Mouse (Mus musculus) forebrain, postnatal 0 days (tissue): ENCODE measurements at regions not wholly inside any gene's neighbourhood (a gene's known extent, or its start where the extent isn't known, plus 50 kb on each side); places are given as distances from the start of the nearest gene placed in this dataset.

Experiments
- ATAC-seq: fragments of 200-750 bp; cut with Nextera tagmentation; 2 replicates; pipeline ENCODE4 v1.8.0; 2017; ENCODE audit warnings: mild to moderate bottlenecking, moderate library complexity
- DNase-seq: peaks from one replicate; pipeline ENCODE4 v3.0.0-alpha.2; 2015
- H3K27ac ChIP-seq: fragments of 300-500 bp; sonication (generic); 2 replicates; pipeline ENCODE4 v1.5.1; 2014; ENCODE audit warnings: low read depth, mild to moderate bottlenecking, antibody characterized with exemption, low read length, moderate library complexity, mixed read lengths
- H3K27me3 ChIP-seq: fragments of 300-500 bp; sonication (generic); 2 replicates; pipeline ENCODE4 v1.6.1; 2014; ENCODE audit warnings: mild to moderate bottlenecking, low read length, mixed read lengths; ENCODE audit not compliant: insufficient read depth
- H3K36me3 ChIP-seq: fragments of 300-500 bp; sonication (generic); 2 replicates; pipeline ENCODE4 v1.6.1; 2014; ENCODE audit warnings: mild to moderate bottlenecking, moderate library complexity; ENCODE audit not compliant: insufficient read depth
- H3K4me1 ChIP-seq: fragments of 300-500 bp; sonication (generic); 2 replicates; pipeline ENCODE4 v1.6.1; 2014; ENCODE audit warnings: antibody characterized with exemption; ENCODE audit not compliant: insufficient read depth
- H3K4me2 ChIP-seq: fragments of 300-500 bp; sonication (generic); 2 replicates; pipeline ENCODE4 v1.6.1; 2014; ENCODE audit warnings: low read depth, mild to moderate bottlenecking, moderate library complexity
- H3K4me3 ChIP-seq: fragments of 300-500 bp; sonication (generic); 2 replicates; pipeline ENCODE4 v1.5.1; 2014; ENCODE audit warnings: low read depth, low read length, mixed read lengths
- H3K9ac ChIP-seq: fragments of 300-500 bp; sonication (generic); 2 replicates; pipeline ENCODE4 v1.6.1; 2014; ENCODE audit warnings: mild to moderate bottlenecking
- H3K9me3 ChIP-seq: fragments of 300-500 bp; sonication (generic); 2 replicates; pipeline ENCODE4 v1.6.1; 2016; ENCODE audit warnings: low read length
- CTCF ChIP-seq: sonication (generic); IDR thresholded peaks from 2 replicates; pipeline ENCODE4 v1.5.1; 2016; ENCODE audit warnings: antibody characterized with exemption, control low read depth, low read depth
- WGBS: fragments of 180-500 bp; shearing (Covaris S2); extraction: QIAGEN DNeasy Blood & Tissue Kit; methylation state at CpG from one replicate; pipeline ENCODE4 v1.1.7; 2014; 5-methylcytosine and 5-hydroxymethylcytosine counted together

GRCm38 (mm10) chr9:46509458-46509857, 189.7 kb upstream of the 4931429L15Rik start:
- H3K27ac ChIP-seq: no peak overlapping the region
- H3K9ac ChIP-seq: no peak overlapping the region
- H3K36me3 ChIP-seq: no peaks in the 10 kb centered on the region
- 11% methylated on average over 5 of the region's 5 CpGs for WGBS
- 0 out of 2 replicates have a peak, but pooled peaks have one; percentile 22 for TF ChIP-seq CTCF
- H3K27me3 ChIP-seq: no peaks in the 10 kb centered on the region
- H3K4me3 ChIP-seq: no peak overlapping the region
- peaks cover 2% of the 10 kb centered on the region; the same call in 1 of the 2 replicates for H3K4me1 ChIP-seq
- no peaks in the 10 kb centered on the region for H3K9me3 ChIP-seq
- DNase-seq: no peak
- ATAC-seq: peak; percentile 32; the same call in 1 of the 2 replicates
- H3K4me2 ChIP-seq: no peak overlapping the region

- H3K9ac ChIP-seq: no peak overlapping the region
- H3K9me3 ChIP-seq: no peaks in the 10 kb centered on the region
- no peak overlapping the region for H3K4me3 ChIP-seq
- 73% methylated on average over 4 of the region's 4 CpGs for WGBS
- H3K27ac ChIP-seq: no peak overlapping the region
- H3K27me3 ChIP-seq: no peaks in the 10 kb centered on the region
- no peak for DNase-seq
- no peak overlapping the region for H3K4me2 ChIP-seq
- TF ChIP-seq CTCF: no peak
- no peaks in the 10 kb centered on the region for H3K36me3 ChIP-seq
- H3K4me1 ChIP-seq: peaks cover 7% of the 10 kb centered on the region
- no peak for ATAC-seq
Measured at GRCm38 (mm10) chr9:46507036-46507435, 187.2 kb upstream of the 4931429L15Rik start.

GRCm38 (mm10) chr9:46504536-46504935, 184.8 kb upstream of the 4931429L15Rik start:
- Histone ChIP-seq H3K9me3 (no peaks in the 10 kb centered on the region), H3K27ac (peak overlapping the region; percentile 50; the same call in 1 of the 2 replicates), H3K36me3 (no peaks in the 10 kb centered on the region), H3K9ac (no peak overlapping the region; the same call in 1 of the 2 replicates), H3K27me3 (no peaks in the 10 kb centered on the region), H3K4me2 (no peak overlapping the region), H3K4me1 (peaks cover 7% of the 10 kb centered on the region), H3K4me3 (no peak overlapping the region)
- TF ChIP-seq CTCF: no peak
- peak; percentile 33 for DNase-seq
- 13% methylated on average over 12 of the region's 12 CpGs for WGBS
- peak; percentile 55 for ATAC-seq

- 24% methylated on average over 3 of the region's 3 CpGs for WGBS
- no peak overlapping the region for H3K27ac ChIP-seq
- H3K4me3 ChIP-seq: no peak overlapping the region
- H3K36me3 ChIP-seq: no peaks in the 10 kb centered on the region
- H3K9me3 ChIP-seq: no peaks in the 10 kb centered on the region
- no peak overlapping the region for H3K4me2 ChIP-seq
- no peak overlapping the region for H3K9ac ChIP-seq
- no peak for TF ChIP-seq CTCF
- peaks cover 7% of the 10 kb centered on the region for H3K4me1 ChIP-seq
- ATAC-seq: 0 out of 2 replicates have a peak, but pooled peaks have one; percentile 12
- DNase-seq: no peak
- H3K27me3 ChIP-seq: no peaks in the 10 kb centered on the region
Measured at GRCm38 (mm10) chr9:46504133-46504416, 184.3 kb upstream of the 4931429L15Rik start.

GRCm38 (mm10) chr9:46503321-46504132, 183.7 kb upstream of the 4931429L15Rik start:
- no peak for TF ChIP-seq CTCF

GRCm38 (mm10) chr9:46499426-46499825, 179.6 kb upstream of the 4931429L15Rik start:
- Histone ChIP-seq H3K36me3 (no peaks in the 10 kb centered on the region), H3K4me1 (peaks cover 4% of the 10 kb centered on the region), H3K9me3 (no peaks in the 10 kb centered on the region), H3K27me3 (no peaks in the 10 kb centered on the region), H3K27ac (no peak overlapping the region), H3K4me3 (no peak overlapping the region), H3K4me2 (no peak overlapping the region), H3K9ac (no peak overlapping the region)
- TF ChIP-seq CTCF: no peak
- DNase-seq: no peak
- no peak for ATAC-seq
- WGBS: 14% methylated on average over 2 of the region's 2 CpGs

More at GRCm38 (mm10) chr9:46503321-46504132, 183.7 kb upstream of the 4931429L15Rik start:
- peak; percentile 74 for ATAC-seq
- DNase-seq: peak; percentile 65
- H3K4me3 ChIP-seq: no peak overlapping the region
- no peaks in the 10 kb centered on the region for H3K36me3 ChIP-seq
- WGBS: 43% methylated on average over 8 of the region's 8 CpGs
- H3K27ac ChIP-seq: 0 out of 2 replicates have a peak overlapping the region, but pooled peaks have one; percentile 1
- no peak overlapping the region for H3K4me2 ChIP-seq
- no peak overlapping the region for H3K9ac ChIP-seq
- peaks cover 7% of the 10 kb centered on the region for H3K4me1 ChIP-seq
- no peaks in the 10 kb centered on the region for H3K9me3 ChIP-seq
- H3K27me3 ChIP-seq: no peaks in the 10 kb centered on the region

GRCm38 (mm10) chr9:46498861-46499260, 179.1 kb upstream of the 4931429L15Rik start:
- H3K27ac ChIP-seq: no peak overlapping the region
- no peak for TF ChIP-seq CTCF
- H3K9me3 ChIP-seq: no peaks in the 10 kb centered on the region
- no peak overlapping the region for H3K9ac ChIP-seq
- H3K4me2 ChIP-seq: no peak overlapping the region
- ATAC-seq: no peak
- WGBS: 58% methylated on average over 5 of the region's 5 CpGs
- no peaks in the 10 kb centered on the region for H3K27me3 ChIP-seq
- no peak for DNase-seq
- H3K36me3 ChIP-seq: no peaks in the 10 kb centered on the region
- H3K4me1 ChIP-seq: peaks cover under 1% of the 10 kb centered on the region; the same call in 1 of the 2 replicates
- no peak overlapping the region for H3K4me3 ChIP-seq
